Mouse (Mus musculus): ENCODE results near the gene Trmt10a.

Gene Trmt10a

GRCm38 (mm10) chr3:138143315-138144059 is at the start of gene Trmt10a:
TSS of gene Trmt10a (plus strand) at chr3:138143448.
- peak; percentile 99 for DNase-seq

- DNase-seq, result no peak
Measured at GRCm38 (mm10) chr3:138095301-138095700, 47.9 kb upstream of the Trmt10a start.

GRCm38 (mm10) chr3:138095718-138096117 is 47.5 kb upstream of the Trmt10a start:
- no peak for DNase-seq

GRCm38 (mm10) chr3:138096263-138097028 is 46.8 kb upstream of the Trmt10a start:
- DNase-seq, result no peak

GRCm38 (mm10) chr3:138097718-138098117 is 45.5 kb upstream of the Trmt10a start:
- no peak for DNase-seq

- DNase-seq, result no peak
Measured at GRCm38 (mm10) chr3:138101936-138102335, 41.3 kb upstream of the Trmt10a start.

GRCm38 (mm10) chr3:138103690-138104089 is 39.6 kb upstream of the Trmt10a start:
- no peak for DNase-seq

- no peak for DNase-seq
Measured at GRCm38 (mm10) chr3:138105056-138105455, 38.2 kb upstream of the Trmt10a start.

- DNase-seq, result no peak
Measured at GRCm38 (mm10) chr3:138106887-138107286, 36.4 kb upstream of the Trmt10a start.

- DNase-seq, result no peak
Measured at GRCm38 (mm10) chr3:138110910-138111782, 32.1 kb upstream of the Trmt10a start.

GRCm38 (mm10) chr3:138114106-138114505 is 29.1 kb upstream of the Trmt10a start:
- no peak for DNase-seq

GRCm38 (mm10) chr3:138116871-138117270 is 26.4 kb upstream of the Trmt10a start:
- no peak for DNase-seq

GRCm38 (mm10) chr3:138118392-138118791 is 24.9 kb upstream of the Trmt10a start:
- no peak for DNase-seq

GRCm38 (mm10) chr3:138118831-138119230 is 24.4 kb upstream of the Trmt10a start:
- no peak for DNase-seq

GRCm38 (mm10) chr3:138119444-138120105 is 23.7 kb upstream of the Trmt10a start:
- DNase-seq, result no peak

- no peak for DNase-seq
Measured at GRCm38 (mm10) chr3:138121461-138121860, 21.8 kb upstream of the Trmt10a start.

GRCm38 (mm10) chr3:138123842-138124241 is 19.4 kb upstream of the Trmt10a start:
- no peak for DNase-seq

GRCm38 (mm10) chr3:138129110-138129509 is 14.1 kb upstream of the Trmt10a start:
- DNase-seq, result no peak

GRCm38 (mm10) chr3:138130692-138131091 is 12.6 kb upstream of the Trmt10a start:
- no peak for DNase-seq

GRCm38 (mm10) chr3:138131168-138131567 is 12.1 kb upstream of the Trmt10a start:
- DNase-seq, result no peak

- DNase-seq, result no peak
Measured at GRCm38 (mm10) chr3:138133463-138133862, 9.8 kb upstream of the Trmt10a start.

GRCm38 (mm10) chr3:138133916-138134315 is 9.3 kb upstream of the Trmt10a start:
- no peak for DNase-seq

- DNase-seq, result no peak
Measured at GRCm38 (mm10) chr3:138134528-138134927, 8.7 kb upstream of the Trmt10a start.

Data from cerebellum, adult 9-10 months (tissue).